Mouse (Mus musculus): ENCODE measurements around the gene D8Ertd738e. TPM values are rescaled to one million over a fixed set of nuclear protein-coding genes. Genes with fewer than 3 reads are reported as not detected.

The D8Ertd738e gene
- total RNA-seq, 2 experiments from 2014 or later, result 184 to 189 TPM

DNA sequence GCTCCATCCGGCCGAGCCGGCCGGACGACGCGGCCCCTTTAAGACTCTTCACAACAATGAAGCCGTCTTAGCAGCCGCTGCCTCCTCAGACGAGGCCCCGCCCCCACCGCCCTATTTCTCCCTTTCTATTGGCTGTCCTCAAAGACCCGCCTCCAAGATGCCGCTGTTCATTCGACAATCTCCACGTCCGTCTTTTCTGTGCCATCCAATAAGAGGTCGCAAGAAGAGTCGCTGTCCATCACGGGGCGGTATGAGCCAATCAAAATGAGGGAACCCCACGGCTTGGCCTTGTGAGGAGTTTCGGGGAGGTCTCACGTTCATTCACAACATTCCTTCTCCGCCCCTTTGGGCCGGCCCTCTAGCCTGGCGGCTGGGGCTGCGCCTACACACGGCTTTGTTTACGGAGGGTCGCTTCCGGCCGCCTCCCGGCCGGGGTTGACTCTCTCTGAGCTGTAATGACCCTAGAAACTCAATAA lies 12.5 kb downstream of the D8Ertd738e start, which contains the start of gene Zswim4:
Gene Zswim4, minus strand, starts transcription at position 58 of the 476 bp plus-strand sequence.
- peak; percentile 92 to 95 for DNase-seq (ENCODE audit: low spot score in 2 of 2)

DNA sequence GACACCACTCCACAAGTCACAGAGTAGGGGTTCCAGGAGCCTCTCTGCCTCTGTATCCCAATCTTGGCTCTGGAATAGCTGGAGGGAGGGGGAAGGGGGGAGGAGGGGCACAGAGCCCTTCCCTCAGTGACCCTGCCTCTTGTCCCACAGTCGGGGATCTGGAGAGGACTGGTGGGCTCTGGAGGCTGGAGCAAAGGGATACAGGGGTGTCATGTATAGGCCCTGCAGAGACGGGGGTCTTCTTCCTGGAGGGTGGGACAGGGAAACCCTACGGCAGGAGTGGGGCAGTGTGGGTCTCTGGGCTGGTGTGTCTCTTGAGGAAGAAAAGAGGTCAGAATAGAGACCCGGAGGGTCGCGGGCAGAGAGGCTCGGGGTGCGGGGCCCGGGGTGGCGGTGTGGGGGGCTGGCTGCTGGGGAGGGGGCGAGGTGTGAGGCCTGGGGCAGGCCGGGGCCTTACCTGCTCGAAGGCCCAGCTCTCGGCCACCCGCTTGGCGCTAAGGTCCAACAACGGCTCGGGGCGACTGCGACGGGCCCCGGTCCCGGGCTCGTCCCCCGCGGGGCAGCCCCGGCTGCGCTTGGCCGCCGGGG lies 13.0 kb downstream of the D8Ertd738e start:
- DNase-seq (ENCODE audit: low spot score in 2 of 2), result no peak

DNA sequence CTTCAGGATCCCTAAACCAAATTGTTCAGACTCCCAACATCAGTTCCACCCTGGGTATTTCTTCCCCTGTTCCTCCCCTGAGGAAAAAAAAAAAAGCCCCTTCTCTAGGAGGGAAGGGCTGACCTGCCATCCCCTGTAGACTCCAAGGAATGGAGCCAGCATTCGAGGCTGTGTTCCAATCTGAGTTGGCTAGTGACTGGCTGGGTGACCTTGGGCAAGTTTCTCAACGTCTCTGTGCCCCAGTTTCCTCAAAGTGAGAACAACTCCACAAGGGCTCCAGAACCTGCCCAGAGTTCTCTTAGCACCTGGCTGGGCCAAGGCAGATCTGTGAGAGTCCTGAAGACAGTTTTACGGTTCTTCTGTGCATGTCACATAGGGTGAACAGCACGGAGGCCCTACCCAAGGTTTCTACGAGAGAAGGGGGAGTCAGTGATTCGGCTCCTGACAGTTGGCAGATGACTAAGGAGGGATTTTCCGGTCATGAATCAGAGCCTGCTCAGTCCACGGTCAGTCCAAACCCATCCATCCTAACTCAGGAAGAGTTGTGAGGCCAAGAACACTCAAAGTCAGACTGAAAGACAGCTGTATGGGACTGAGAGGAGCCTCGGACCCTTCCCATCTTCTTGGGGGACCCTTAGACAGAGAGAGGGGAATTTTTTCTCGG lies 13.6 kb downstream of the D8Ertd738e start:
- peak in 1 of 2 experiments; percentile 30 for DNase-seq (ENCODE audit: low spot score in 2 of 2)

DNA sequence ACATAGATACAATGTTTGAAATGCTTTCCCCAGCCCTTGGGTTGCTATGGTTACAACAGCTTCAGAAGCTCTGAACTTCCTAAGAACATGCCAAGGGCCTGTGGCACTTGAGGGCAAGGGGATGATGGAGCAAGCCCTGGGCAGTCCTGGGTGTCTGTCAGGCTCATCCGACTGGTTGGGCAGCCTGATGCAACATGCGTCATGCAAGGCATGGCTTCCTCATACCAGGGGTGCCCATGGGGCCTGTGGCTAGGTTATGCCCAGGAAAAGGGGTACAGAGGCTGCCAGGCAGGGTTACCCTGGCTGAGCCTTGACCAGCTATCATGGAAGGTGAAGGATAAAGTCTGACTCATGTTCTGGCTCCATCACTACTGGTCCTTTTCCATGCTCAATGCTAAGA lies 16.5 kb downstream of the D8Ertd738e start:
- DNase-seq (ENCODE audit: low spot score in 2 of 2), result no peak

DNA sequence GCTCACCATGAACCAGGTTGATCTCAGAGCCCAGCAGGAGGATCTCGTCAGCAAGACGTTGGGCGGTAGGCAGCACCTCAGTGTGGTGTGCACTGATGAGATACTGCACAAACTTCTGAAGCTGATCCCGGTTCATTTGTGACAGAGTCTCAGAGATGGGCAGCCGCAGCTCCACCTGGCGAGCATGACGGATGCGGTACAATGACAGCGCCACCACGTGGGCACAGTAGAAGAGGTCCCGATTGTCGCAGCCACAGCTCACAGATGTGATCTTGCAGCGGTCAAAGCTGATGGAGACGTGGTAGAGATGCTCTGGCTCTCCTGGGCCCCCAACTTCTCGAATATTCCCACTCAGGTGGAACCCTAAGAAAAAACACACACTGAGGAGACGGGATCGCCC lies 18.8 kb downstream of the D8Ertd738e start:
- no peak for DNase-seq (ENCODE audit: low spot score in 2 of 2)

DNA sequence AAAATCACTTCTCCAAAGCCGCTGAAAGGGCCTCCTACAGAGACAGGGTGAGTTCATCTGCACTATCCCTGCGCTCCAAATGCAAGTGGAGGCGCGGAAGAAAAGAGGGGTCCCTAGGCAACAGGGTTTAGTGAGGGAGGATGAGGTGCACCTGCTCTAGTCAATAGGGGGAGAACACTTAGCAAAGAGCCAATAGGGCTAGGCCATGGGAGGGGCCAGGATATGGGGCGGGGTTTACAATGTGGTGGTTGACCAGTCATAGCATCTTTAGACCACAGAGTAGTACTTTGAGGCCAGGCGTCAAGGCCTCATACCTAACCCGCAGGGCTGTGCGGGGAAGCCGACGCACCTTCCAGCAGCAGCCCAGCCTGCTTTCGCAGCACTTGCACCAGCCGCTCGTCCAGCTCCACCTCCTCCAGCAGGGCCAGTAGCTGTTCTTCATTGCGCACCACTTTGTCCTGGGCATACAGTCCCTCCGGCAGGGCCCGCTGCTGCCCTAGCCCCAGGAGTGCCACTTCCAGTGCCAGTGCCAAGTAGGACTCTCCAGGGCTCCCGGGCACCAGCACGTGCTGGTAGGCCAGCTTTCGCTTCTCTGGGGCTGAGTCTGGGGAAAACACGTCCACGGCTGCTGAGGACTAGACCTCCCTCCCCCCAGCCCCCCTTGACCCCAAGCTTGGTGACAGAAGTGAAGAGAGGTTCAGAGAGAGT lies 26.0 kb downstream of the D8Ertd738e start:
- DNase-seq (ENCODE audit: low spot score in 2 of 2), result no peak

DNA sequence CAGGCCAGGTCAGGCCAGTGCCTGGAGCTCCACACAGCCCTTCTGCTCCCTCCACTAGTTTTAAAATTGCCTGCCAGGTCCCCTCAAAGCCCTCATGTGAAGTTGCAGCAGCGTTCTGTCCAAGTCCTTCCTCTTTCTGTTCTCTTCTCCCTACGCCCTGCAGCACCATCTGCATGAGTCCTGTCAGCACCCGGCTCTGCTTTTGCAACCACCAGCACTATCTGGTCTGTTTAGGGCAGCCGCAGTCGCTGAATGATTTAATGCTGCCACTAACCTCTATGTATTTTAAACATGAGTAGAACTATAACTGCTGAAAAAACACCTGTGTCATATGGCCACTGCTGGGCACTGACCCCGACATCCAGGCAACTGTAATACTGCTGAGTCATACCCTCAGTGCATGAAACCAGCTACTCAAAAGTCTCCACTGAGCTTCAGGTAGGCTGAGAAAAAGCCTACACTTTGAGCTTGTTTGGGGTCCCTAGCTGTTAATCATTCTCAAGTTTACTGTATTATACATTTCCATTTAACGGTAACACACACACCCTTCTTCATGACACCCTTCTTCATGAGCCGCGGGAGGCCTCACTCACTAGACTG lies 26.9 kb downstream of the D8Ertd738e start:
- no peak for DNase-seq (ENCODE audit: low spot score in 2 of 2)

DNA sequence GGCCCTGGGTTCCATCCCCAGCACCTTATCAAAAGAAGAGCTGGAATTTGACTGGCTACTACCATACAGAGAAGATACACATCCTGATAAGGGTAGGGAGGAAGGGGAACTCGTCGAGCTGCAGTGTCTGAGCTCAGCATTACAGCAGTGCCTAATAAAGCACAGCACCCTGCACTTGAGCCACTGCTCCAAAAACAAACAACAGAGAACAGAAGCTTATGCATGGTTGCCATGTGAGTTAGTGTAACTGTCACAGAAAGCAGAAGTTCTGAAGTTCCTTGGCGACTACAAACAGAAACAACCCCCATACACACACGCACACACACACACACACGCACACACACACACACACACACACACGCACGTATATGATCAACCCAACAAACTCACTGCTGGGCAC lies 29.4 kb downstream of the D8Ertd738e start:
- DNase-seq (ENCODE audit: low spot score in 2 of 2), result no peak

DNA sequence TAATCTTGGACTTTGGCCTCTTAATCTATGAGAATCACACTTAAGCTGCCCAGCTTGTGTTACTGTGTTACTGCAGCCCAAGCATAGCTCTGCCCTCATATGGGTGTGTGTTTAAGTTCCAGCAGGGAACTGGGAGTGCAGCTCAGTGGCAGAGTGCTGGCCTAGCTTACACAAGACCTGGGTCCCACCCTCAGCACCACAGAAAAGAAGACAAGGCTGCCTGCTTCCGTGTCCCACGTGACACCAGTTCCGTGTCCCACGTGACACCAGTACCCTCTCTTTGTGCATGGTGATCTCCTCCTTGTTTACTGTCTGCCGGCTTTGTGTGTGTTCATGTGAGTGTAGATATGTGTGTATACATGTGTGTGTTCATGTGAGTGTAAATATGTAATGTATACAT lies 31.4 kb downstream of the D8Ertd738e start:
- no peak for DNase-seq (ENCODE audit: low spot score in 2 of 2)

DNA sequence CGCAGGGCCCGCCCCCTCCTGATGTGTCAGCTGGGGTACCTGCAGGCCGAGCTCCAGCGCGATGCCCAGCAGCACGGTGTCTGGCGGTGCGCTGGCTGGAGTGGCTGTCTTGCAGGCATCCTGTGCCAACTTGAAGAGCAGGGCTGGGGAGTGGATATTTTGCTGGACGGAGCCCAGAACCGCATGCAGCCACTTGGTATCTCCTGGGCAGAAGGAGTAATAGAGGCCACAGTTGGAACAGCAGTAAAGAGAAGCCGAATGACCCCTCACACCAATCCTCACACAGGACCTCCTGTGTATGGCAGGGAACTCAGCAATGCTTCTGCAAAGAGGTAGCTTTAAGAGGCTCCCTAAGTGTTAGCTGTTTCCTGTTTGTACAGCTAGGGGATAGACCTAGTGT lies 32.3 kb downstream of the D8Ertd738e start:
- DNase-seq (ENCODE audit: low spot score in 2 of 2), result no peak

DNA sequence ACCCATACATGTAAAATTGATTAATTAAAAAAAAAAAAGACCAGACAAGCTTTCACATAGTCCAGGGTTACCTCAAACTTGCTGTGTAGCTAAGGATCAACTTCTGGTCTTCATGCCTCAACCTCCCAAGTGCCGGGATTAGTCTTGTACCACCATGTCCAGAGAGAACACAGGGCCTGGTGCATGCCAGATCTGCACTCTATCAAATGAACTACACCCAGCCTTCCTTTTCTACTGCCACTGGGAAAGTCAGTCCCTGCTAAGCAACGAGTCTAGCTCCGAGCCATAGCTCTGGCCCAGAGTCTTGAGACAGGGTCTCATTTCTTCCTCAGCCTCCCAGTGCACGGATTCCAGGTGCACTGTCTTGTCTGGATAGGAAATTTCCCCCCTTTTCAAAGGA lies 36.2 kb downstream of the D8Ertd738e start:
- no peak for DNase-seq (ENCODE audit: low spot score in 2 of 2)

DNA sequence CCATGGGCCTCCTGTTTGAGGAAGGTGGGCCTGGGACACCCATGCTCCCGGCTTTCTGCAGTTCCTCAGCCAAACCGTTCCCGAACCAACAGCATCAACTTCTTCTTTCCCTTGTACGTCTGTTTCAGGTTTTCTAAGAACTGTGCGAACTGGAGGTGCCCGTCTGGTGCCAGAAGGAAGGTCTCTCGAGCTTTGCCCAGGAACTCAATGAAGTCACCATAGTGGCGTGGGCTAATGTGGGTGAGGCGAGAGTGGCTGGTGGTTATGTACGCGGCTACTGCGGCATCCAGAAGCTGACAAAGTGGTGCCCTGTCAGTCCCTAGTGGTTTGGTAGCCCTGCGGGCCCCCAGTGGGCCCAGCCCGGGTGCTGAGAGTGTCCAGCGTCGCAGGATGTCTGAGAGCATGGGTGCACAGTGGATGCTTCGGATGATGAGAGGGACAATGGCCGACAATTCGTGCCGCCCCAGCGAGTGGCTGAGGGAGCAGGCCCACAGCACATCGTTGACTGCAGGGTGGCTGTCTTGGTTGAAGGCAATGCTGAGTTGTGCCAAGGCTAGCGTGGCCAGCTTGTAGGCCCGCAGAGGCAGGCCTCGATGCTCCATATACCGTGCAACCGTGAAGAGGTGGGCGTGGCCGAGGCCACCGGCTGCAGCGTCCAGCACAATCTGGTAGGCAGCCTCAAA lies 37.5 kb downstream of the D8Ertd738e start:
- no peak for DNase-seq (ENCODE audit: low spot score in 2 of 2)

DNA sequence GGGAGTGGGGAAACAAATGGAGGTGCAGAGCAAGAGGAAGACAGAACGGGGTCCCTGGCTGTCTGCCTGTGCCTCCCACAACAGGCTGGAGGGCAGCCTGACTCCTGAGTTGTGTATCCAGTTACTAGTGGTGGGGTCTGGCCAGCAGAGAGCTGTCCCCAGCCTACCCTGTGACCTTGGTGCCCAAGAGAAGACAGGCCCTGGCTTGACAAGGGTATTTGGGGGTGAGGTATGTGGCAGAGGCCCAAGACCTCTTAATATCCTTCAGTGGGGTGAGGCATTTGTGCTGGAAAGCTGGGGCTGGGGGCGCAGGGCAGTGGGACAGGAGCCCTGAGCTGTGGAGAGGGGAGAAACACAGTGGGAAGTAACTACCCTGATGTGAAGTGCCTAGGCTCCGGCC lies 38.3 kb downstream of the D8Ertd738e start:
- no peak for DNase-seq (ENCODE audit: low spot score in 2 of 2)

DNA sequence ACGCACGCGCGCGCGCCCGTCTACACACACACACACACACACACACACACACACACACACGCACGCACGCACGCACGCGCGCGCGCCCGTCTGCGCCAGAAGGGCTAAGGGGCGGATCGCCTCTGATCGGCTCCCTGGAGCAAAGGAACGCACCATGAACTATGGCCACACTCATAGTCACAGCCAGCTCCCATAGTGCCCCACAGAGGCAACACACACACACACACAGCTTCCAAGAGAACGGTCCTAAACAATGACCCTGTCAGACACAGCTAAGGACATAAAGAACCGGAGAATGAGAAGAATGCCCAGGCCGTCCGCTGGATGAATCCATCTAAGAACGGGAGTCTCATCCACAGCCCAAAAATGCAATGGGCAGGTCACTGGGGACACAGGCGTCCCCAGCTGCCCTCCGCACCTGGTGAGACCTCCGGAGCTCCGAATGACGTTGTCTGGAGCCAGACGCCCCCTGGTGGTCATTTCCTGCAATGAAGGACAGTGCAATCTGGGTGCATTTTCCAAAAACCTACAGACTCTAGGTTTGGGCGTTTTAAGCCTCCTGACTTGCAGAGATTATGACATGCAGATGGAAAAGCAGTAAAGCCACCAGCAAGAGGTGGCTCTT lies 39.2 kb downstream of the D8Ertd738e start:
- peak; percentile 64 to 67 for DNase-seq (ENCODE audit: low spot score in 2 of 2)

DNA sequence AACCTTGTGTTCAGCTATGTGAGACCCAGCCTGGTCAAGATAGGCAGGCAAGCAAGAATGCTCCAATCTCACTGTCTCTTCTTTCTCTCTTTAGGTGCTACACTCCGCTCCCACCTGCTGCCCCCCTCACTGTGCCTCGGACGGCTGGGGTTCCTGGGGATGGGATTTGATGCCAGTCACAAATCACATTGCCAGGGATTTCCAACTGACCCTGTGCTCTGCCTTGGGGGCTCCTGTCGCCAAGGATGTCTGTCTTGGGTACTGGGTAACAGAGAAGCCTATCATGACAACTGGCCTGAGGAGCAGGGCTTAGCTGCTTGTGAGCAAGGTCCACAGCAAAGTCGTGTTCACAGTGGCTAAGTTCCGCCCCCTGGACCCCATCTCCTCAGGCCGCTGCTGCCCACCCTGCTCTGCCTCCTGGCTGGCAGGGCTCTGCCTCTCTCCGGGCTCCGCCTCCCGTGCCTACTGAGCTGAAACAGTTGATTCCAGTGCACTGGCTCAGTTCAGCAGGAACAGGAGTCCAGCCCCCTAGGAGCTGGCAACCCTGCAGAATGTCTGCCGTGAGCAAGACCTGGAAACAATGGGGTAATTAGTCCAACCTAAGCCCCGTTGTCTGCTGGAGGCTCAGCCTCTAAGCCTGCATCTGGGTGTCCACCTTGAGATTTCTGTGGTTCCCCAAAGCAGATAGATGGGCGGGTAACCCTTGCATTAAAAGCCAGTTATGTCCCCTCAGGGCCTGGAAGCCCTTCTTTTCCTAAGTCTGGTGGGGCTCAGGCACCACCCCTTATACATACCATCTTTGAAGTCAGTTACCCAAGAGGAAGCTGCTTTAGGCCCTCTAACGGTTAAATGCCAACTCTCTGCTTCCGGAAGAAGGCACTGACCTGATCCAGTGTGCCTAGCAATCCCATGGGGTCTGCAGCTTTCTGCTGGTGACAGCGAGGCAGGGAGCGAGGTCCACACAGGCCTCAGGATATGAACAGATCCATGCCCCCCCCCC lies 40.8 kb downstream of the D8Ertd738e start:
- DNase-seq (ENCODE audit: low spot score in 2 of 2), result no peak

DNA sequence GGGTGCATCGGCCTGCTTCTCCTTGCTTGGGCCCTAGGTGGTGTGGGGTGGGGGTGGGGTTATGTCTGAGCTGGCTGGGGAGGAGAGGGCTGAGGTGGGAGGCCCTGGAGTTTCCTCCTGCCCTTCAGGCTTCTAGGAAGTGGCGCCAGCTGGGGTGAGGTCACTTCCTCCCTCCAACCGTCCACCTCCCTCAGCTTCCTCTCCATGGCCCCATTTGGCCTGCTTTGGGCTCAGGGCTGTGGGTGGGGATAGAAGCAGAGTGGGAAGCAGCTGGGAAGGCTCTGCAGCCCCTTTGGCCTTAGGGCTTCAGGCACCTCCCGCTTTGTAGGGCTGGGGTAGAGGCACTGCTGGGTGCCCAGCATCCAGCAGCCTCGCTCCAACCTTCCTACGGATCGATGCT lies 41.7 kb downstream of the D8Ertd738e start:
- DNase-seq (ENCODE audit: low spot score in 2 of 2), result no peak

DNA sequence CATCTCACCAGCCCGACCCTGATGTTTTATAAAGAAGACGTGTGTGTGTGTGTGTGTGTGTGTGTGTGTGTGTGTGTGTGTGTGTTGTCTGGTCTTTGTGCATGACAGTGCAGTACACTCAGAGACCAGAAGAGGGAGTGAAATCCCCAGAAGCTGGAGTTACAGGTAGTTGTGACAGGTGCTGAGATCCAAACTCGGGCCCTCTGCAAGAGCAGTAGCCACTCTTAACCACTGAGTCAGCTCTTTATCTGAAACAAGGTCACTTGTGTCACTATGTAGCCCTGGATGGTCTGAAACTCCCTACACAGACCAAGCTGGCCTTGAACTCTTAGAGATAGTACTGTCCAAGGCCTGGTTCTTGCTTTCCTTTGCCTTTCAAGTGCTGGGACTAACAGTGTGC lies 42.9 kb downstream of the D8Ertd738e start:
- DNase-seq (ENCODE audit: low spot score in 2 of 2), result no peak

DNA sequence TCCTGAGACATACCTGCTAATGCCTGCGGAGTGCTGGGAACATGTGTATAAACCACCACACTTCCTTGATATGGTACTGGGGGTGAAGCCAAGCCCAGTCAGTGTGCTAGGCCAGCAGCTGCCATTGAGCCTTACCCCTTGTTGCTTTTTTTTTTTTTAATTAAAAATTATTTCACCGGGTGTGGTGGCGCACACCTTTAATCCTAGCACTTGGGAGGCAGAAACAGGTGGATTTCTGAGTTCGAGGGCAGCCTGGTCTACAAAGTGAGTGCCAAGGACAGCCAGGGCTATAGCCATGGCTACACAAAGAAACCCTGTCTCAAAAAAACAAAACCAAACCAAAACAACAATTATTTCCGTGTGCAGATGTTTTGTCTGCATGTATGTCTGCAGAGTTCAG lies 44.4 kb downstream of the D8Ertd738e start:
- DNase-seq (ENCODE audit: low spot score in 2 of 2), result no peak

DNA sequence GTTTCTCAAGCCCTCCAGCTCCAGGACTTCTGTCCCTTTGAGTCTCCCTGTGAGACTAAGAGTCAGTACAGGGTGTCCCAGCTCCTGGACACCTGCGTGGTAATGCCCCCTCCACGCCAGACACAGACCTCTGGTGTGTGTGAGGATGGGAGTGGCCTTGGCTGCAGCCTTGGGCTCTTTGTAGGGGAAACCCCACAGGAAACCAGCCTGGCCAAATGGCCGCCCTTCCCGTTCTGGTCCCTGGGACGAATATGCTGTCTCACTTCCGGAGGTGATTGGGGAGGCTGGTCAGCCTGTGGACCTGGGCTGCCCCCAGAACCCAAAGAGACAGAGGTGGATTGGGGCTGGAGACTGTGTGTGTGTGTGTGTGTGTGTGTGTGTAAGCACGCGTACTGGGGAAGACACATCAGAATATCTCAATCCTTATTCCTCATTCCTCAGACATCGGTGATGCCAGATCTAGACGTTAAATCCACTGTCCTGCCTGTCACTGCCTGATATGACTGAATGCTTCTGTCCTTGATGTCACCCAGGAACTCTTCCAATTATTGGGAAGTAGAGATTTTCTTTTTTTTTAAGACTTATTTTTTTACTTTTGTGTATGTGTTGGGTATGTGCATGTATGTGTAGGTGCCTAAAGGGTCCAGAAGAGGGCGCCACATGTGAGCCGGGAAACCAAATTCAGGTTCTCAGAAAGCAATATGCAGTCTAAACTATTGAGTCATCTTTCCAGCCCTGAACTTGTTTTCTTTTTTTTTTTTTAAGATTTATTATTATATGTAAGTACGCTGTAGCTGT lies 45.3 kb downstream of the D8Ertd738e start:
- DNase-seq (ENCODE audit: low spot score in 2 of 2), result peak; percentile 49 to 62

All from adrenal gland, postnatal 4 days (tissue).